Mouse (Mus musculus) spleen, postnatal 10 days (tissue): ENCODE results near the gene Clpp.

ENCODE experiments used
- DNase-seq, 2 experiments: peaks; one replicate each; pipeline ENCODE4 v3.0.0; 2021 to 2022; ENCODE audit warnings: low spot score in 2 of 2

Clpp gene

DNA sequence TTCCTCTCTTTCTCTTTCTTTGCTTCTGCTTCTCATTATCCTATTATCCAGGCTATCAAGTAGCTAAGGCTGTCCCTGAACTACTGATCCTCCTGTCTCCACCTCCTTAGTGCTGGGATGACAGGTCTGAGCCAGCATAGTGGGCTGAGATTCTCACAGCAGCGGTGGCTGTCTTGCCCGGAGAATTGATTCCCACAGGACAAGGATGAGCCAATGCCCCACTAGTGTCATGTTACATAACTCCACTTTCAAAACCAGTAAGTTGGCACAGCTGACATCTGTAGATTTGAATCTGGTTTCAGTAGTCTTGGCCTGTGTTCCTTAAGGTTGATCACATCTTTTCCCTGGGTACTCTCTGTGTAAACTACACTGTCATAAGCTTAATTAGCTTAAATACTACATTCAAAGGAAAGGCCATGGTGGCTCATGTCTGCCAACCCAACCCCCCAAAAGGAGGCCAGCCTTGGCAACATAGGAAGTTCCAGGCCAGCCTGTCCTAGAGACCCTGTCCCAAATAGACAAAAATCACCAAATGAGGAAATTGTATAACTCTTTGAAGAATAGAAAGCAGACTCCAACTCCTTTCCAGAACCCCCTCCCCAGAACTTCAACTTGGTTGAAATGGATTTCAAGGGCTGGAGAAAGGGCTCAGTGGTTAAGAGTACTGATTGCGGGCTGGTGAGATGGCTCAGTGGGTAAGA is 3.9 kb upstream of the Clpp start:
- peak in 1 of 2 experiments; percentile 4 for DNase-seq

DNA sequence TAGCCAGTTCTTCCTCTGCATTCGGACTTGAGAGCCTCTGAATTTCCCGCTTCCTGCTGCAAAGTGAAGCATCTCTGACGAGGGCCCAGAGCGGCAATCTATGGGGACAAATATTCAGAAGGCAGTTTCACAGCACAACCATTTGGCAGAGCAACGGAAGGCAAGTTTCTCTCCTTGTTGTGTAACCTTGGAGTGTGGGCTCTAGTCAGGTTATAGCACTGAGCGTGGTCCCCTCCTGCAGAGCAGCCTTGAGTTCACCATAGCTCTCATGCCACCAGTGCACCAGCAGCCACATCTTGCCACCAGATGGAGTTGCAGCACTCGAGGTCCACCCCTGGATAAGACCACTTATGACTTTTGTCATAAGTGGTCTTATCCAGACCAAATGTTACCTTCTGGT is 1.7 kb upstream of the Clpp start:
- DNase-seq = peak in 1 of 2 experiments; percentile 20

DNA sequence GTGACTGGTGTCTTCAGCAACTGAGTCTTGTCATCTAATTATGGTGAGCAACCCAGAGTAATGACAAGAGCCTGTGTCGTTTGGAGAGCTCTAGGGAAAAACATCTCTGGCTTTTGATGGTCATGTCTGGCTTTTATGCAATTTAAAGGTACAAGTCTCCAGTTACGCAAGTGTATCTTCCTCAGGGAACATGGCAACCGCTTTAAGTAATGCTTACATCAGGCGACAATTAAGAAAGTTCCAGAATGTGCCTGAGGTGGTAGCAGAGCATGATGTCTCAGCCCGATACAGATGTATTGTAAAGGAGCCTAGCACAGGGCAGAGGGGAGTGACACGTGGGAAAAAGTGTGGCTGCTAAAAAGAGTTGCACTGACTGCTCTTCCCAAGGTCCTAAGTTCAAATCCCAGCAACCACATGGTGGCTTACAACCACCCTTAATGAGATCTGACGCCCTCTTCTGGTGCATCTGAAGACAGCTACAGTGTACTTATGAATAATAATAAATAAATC is 1.1 kb upstream of the Clpp start:
- DNase-seq = peak in 1 of 2 experiments; percentile 12

DNA sequence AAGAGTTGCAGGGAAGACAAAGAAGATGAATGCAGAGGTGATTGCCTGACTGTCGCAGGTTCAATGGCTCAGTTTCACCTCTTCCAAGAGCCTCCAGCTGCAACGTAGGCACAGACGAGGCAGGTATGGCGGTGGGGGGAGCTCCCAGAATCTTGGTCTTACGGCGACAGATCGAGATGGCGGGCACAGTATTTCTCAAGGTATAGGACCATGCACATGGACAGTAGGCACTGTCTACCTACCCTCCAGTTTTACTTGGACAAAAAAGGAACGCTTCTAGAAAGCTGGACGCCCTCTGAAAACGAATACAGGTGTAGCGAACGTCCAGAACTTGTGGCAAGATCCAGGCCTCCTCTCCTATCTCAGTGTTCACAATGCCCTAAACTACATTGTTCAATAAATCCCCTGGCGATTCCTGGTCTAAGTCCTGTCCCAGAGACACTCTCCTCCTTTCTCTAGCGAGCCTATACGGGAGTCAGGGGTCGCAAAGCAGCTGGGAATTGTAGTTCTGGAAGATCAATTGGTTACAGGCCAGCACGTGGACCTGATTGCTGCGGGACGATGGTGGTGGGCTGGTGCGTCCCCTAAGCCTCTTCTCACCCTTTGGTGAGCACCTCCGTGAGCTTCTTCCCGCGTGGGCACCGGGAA is 514 bp upstream of the Clpp start:
- DNase-seq = peak in 1 of 2 experiments; percentile 33

- peak in 1 of 2 experiments; percentile 12 for DNase-seq
Measured at GRCm38 (mm10) chr17:56990966-56991365, 861 bp downstream of the Clpp start.

- no peak for DNase-seq
Measured at GRCm38 (mm10) chr17:56995046-56995445, 4.9 kb downstream of the Clpp start.

GRCm38 (mm10) chr17:56996506-56996905 is 6.4 kb downstream of the Clpp start:
- DNase-seq = no peak

GRCm38 (mm10) chr17:56997029-56997667 is 7.0 kb downstream of the Clpp start, which contains the start of gene Alkbh7:
Alkbh7 (plus strand) TSS chr17:56997339.
- DNase-seq = peak; percentile 90 to 97

GRCm38 (mm10) chr17:56999414-56999813 is 9.3 kb downstream of the Clpp start:
- no peak for DNase-seq

DNA sequence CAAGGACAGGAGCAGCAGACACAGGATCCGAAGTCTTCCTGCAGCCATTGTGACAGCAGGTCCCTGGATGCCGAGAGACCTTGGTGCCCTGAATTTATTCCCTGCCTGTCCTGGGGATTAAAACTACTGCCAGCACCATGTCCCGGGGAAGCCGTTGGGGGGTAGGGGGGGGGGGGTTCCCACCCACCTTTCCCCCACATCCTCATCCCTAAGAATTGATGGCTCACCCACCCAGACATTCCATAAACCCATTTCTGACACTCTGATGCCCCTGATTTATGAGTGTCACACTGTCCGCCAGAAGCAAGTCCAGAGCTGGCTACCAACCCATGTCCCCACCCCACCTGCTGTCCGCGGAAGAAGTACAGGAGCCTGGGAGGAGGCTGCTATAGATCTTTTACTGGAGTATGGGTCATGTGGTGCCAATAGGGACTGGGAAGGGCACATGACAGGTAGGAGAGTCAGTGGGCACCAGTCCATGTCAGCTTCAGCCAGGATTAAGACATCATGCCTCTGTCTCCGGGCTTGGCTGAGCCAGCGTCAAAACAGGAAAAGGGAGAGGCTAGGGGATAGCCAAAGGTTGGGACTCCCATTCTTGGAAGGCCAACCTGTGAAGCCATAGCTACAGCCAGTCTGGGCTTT is 10.0 kb downstream of the Clpp start, which contains the start of gene Pspn:
Pspn (minus strand) TSS at position 51 of the 642 bp plus-strand sequence.
- no peak for DNase-seq

GRCm38 (mm10) chr17:57001228-57001627 is 11.1 kb downstream of the Clpp start:
- no peak for DNase-seq

GRCm38 (mm10) chr17:57003994-57004393 is 13.9 kb downstream of the Clpp start:
- DNase-seq = no peak

- no peak for DNase-seq
Measured at GRCm38 (mm10) chr17:57007137-57007905, 17.2 kb downstream of the Clpp start.

DNA sequence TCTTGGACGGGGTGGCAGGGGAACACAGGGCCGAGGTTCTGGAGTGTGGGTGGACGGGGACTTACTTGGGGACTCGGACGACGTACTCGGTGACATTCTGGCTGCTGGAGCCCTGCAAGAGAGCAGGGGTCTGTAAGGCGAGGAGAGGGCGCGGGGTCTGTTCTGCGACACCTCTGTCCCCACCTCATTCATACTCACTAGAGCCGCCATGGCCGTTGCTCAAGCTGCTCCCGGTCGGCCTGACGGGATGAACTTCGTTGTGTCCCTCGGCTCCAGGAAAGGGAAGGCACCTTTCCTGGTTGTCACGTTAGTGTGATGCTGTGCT is 20.8 kb downstream of the Clpp start:
- no peak for DNase-seq

- DNase-seq = peak; percentile 89 to 95
Measured at GRCm38 (mm10) chr17:57011236-57012141, 21.4 kb downstream of the Clpp start, which contains the start of the genes Gtf2f1 and Gm17949. Gtf2f1 (minus strand) TSS chr17:57011288. Gm17949 (plus strand) TSS chr17:57011469.

GRCm38 (mm10) chr17:57012245-57012795 is 22.2 kb downstream of the Clpp start:
- DNase-seq = no peak

DNA sequence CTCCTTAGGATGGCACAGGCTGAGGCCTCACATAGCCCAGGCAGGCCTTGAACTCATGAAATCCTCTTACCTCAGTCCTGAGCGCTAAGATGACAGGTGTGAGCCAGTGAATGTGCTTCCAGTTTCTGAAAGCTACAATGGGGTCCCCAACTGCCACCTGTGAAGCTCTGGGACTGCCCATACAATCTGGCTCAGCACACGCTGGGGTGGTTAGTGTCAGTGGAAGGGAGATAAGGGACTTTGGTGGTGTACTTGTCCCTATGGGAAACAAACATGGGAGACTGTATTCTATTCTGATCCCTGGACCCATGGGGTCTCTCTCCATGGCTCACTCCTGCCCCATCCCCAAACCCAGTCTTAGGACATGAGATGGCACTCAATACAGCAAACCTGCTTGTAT is 29.6 kb downstream of the Clpp start:
- peak in 1 of 2 experiments; percentile 47 for DNase-seq

GRCm38 (mm10) chr17:57020960-57021359 is 30.9 kb downstream of the Clpp start:
- no peak for DNase-seq

- no peak for DNase-seq
Measured at GRCm38 (mm10) chr17:57027471-57027870, 37.4 kb downstream of the Clpp start.

GRCm38 (mm10) chr17:57029691-57030090 is 39.6 kb downstream of the Clpp start:
- peak; percentile 34 to 47 for DNase-seq
